Mouse (Mus musculus): Measurements from ENCODE around the gene Trf. TPM values are rescaled to one million over a fixed set of nuclear protein-coding genes. Genes with fewer than 3 reads are reported as not detected.
A peak's percentile ranks its signal among the peaks of the same experiment; 100 is the strongest.

The Trf gene
- polyA plus RNA-seq, 1 experiment from 2014 or later = 35.5 TPM

- Histone ChIP-seq H3K27me3 (ENCODE audit: insufficient read depth, low read length) (no peaks in the 10 kb centered on the region), H3K4me3 (ENCODE audit: low read depth, low read length) (peak within 1 kb of the TSS; percentile 79), H3K4me2 (peak within 1 kb of the TSS; percentile 71), H3K9me3 (ENCODE audit: low read depth, low read length) (no peaks in the 10 kb centered on the region), H3K27ac (ENCODE audit: low read depth) (peak within 1 kb of the TSS; percentile 87), H3K36me3 (ENCODE audit: insufficient read depth) (peaks cover 32% of the 10 kb centered on the region), H3K4me1 (ENCODE audit: insufficient read depth) (no peaks in the 10 kb centered on the region), H3K9ac (peak within 1 kb of the TSS; percentile 77)
- ATAC-seq (ENCODE audit: insufficient read depth) = peak; percentile 98
- under 1% methylated on average over 45 of the region's 45 CpGs for WGBS
- peak; percentile 97 for DNase-seq
- TF ChIP-seq CTCF (IDR thresholded peaks at IDR 0.05; ENCODE audit: low read depth) = no peak
These were observed 28.5 kb downstream of the Trf start, which contains the start of gene Srprb for GRCm38 (mm10) chr9:103201561-103202260. Srprb (minus strand) TSS chr9:103202137.

GRCm38 (mm10) chr9:103188416-103188815, 41.8 kb downstream of the Trf start:
- Histone ChIP-seq H3K9me3 (ENCODE audit: low read depth, low read length) (no peaks in the 10 kb centered on the region), H3K9ac (no peak overlapping the region), H3K4me1 (ENCODE audit: insufficient read depth) (no peaks in the 10 kb centered on the region), H3K27me3 (ENCODE audit: insufficient read depth, low read length) (no peaks in the 10 kb centered on the region), H3K4me3 (ENCODE audit: low read depth, low read length) (no peak overlapping the region), H3K27ac (ENCODE audit: low read depth) (no peak overlapping the region), H3K4me2 (no peak overlapping the region), H3K36me3 (ENCODE audit: insufficient read depth) (peaks cover 57% of the 10 kb centered on the region)
- WGBS = 92% methylated on average over 4 of the region's 4 CpGs
- no peak for TF ChIP-seq CTCF (IDR thresholded peaks at IDR 0.05; ENCODE audit: low read depth)
- no peak for DNase-seq
- no peak for ATAC-seq (ENCODE audit: insufficient read depth)

- Histone ChIP-seq H3K27ac (ENCODE audit: low read depth) (no peak overlapping the region), H3K27me3 (ENCODE audit: insufficient read depth, low read length) (no peaks in the 10 kb centered on the region), H3K4me1 (ENCODE audit: insufficient read depth) (no peaks in the 10 kb centered on the region), H3K4me2 (no peak overlapping the region), H3K9me3 (ENCODE audit: low read depth, low read length) (no peaks in the 10 kb centered on the region), H3K4me3 (ENCODE audit: low read depth, low read length) (no peak overlapping the region), H3K9ac (no peak overlapping the region), H3K36me3 (ENCODE audit: insufficient read depth) (peaks cover 40% of the 10 kb centered on the region)
- DNase-seq = peak; percentile 29
- TF ChIP-seq CTCF (IDR thresholded peaks at IDR 0.05; ENCODE audit: low read depth) = no peak
- no peak for ATAC-seq (ENCODE audit: insufficient read depth)
- WGBS = 58% methylated on average over 9 of the region's 9 CpGs
These were observed 43.5 kb downstream of the Trf start for GRCm38 (mm10) chr9:103186747-103187146.

GRCm38 (mm10) chr9:103185946-103186345, 44.3 kb downstream of the Trf start:
- no peak for TF ChIP-seq CTCF (IDR thresholded peaks at IDR 0.05; ENCODE audit: low read depth)
- 81% methylated on average over 8 of the region's 8 CpGs for WGBS
- no peak overlapping the region for H3K27ac ChIP-seq (ENCODE audit: low read depth)
- H3K4me1 ChIP-seq (ENCODE audit: insufficient read depth) = no peaks in the 10 kb centered on the region
- no peaks in the 10 kb centered on the region for H3K9me3 ChIP-seq (ENCODE audit: low read depth, low read length)
- ATAC-seq (ENCODE audit: insufficient read depth) (no peak), DNase-seq (no peak)
- H3K9ac ChIP-seq = no peak overlapping the region
- H3K4me3 ChIP-seq (ENCODE audit: low read depth, low read length) = no peak overlapping the region
- H3K4me2 ChIP-seq = no peak overlapping the region
- H3K36me3 ChIP-seq (ENCODE audit: insufficient read depth) = peaks cover 32% of the 10 kb centered on the region
- H3K27me3 ChIP-seq (ENCODE audit: insufficient read depth, low read length) = no peaks in the 10 kb centered on the region

- peaks cover 22% of the 10 kb centered on the region for H3K36me3 ChIP-seq (ENCODE audit: insufficient read depth)
- H3K4me2 ChIP-seq = no peak overlapping the region
- WGBS = 50% methylated on average over 4 of the region's 4 CpGs
- H3K27me3 ChIP-seq (ENCODE audit: insufficient read depth, low read length) = no peaks in the 10 kb centered on the region
- no peak for TF ChIP-seq CTCF (IDR thresholded peaks at IDR 0.05; ENCODE audit: low read depth)
- no peak overlapping the region for H3K27ac ChIP-seq (ENCODE audit: low read depth)
- no peaks in the 10 kb centered on the region for H3K9me3 ChIP-seq (ENCODE audit: low read depth, low read length)
- ATAC-seq (ENCODE audit: insufficient read depth) (no peak), DNase-seq (no peak)
- H3K4me3 ChIP-seq (ENCODE audit: low read depth, low read length) = no peak overlapping the region
- H3K4me1 ChIP-seq (ENCODE audit: insufficient read depth) = peaks cover 6% of the 10 kb centered on the region; the same call in 1 of the 2 replicates
- no peak overlapping the region for H3K9ac ChIP-seq
These were observed 45.4 kb downstream of the Trf start for GRCm38 (mm10) chr9:103184855-103185254.

- no peak overlapping the region for H3K27ac ChIP-seq (ENCODE audit: low read depth)
- no peak for ATAC-seq (ENCODE audit: insufficient read depth)
- H3K9ac ChIP-seq = no peak overlapping the region
- 85% methylated on average over 8 of the region's 8 CpGs for WGBS
- no peaks in the 10 kb centered on the region for H3K9me3 ChIP-seq (ENCODE audit: low read depth, low read length)
- H3K27me3 ChIP-seq (ENCODE audit: insufficient read depth, low read length) = no peaks in the 10 kb centered on the region
- no peak overlapping the region for H3K4me3 ChIP-seq (ENCODE audit: low read depth, low read length)
- DNase-seq = no peak
- H3K4me1 ChIP-seq (ENCODE audit: insufficient read depth) = peaks cover 6% of the 10 kb centered on the region; the same call in 1 of the 2 replicates
- no peak overlapping the region for H3K4me2 ChIP-seq
- no peaks in the 10 kb centered on the region for H3K36me3 ChIP-seq (ENCODE audit: insufficient read depth)
- no peak for TF ChIP-seq CTCF (IDR thresholded peaks at IDR 0.05; ENCODE audit: low read depth)
These were observed 48.4 kb downstream of the Trf start for GRCm38 (mm10) chr9:103181886-103182285.

- ATAC-seq (ENCODE audit: insufficient read depth) (peak; percentile 96), DNase-seq (peak; percentile 95)
- H3K9ac ChIP-seq = peak overlapping the region; percentile 54
- H3K4me2 ChIP-seq = peak overlapping the region; percentile 80
- 1% methylated on average over 20 of the region's 20 CpGs for WGBS
- TF ChIP-seq CTCF (IDR thresholded peaks at IDR 0.05; ENCODE audit: low read depth) = no peak
- no peaks in the 10 kb centered on the region for H3K36me3 ChIP-seq (ENCODE audit: insufficient read depth)
- H3K27ac ChIP-seq (ENCODE audit: low read depth) = peak overlapping the region; percentile 74
- peaks cover 6% of the 10 kb centered on the region; the same call in 1 of the 2 replicates for H3K4me1 ChIP-seq (ENCODE audit: insufficient read depth)
- H3K27me3 ChIP-seq (ENCODE audit: insufficient read depth, low read length) = no peaks in the 10 kb centered on the region
- H3K9me3 ChIP-seq (ENCODE audit: low read depth, low read length) = no peaks in the 10 kb centered on the region
- peak overlapping the region; percentile 41 for H3K4me3 ChIP-seq (ENCODE audit: low read depth, low read length)
These were observed 49.3 kb downstream of the Trf start for GRCm38 (mm10) chr9:103180807-103181565.

All from lung, embryonic 14.5 days (tissue).